Mouse (Mus musculus) heart, embryonic 11.5 days (tissue): ENCODE measurements around the gene Irx3. TPM values are rescaled to one million over a fixed set of nuclear protein-coding genes. Genes with fewer than 3 reads are reported as not detected.

Experiments used
- ATAC-seq: fragments of 200-750 bp; cut with Nextera tagmentation; replicated peaks from 2 replicates; pipeline ENCODE4 v1.8.0; 2017; ENCODE audit warnings: moderate library complexity; ENCODE audit not compliant: insufficient number of reproducible peaks, low FRiP score, low TSS enrichment
- H3K27ac ChIP-seq: fragments of 300-500 bp; sonication (generic); 2 replicates; pipeline ENCODE4 v1.5.1; 2014; ENCODE audit warnings: mild to moderate bottlenecking, low read depth, low read length
- H3K27me3 ChIP-seq: fragments of 300-500 bp; sonication (generic); 2 replicates; pipeline ENCODE4 v1.6.1; 2014; ENCODE audit warnings: mild to moderate bottlenecking, low read length, mixed read lengths; ENCODE audit not compliant: control insufficient read depth, insufficient read depth
- H3K36me3 ChIP-seq: fragments of 300-500 bp; sonication (generic); 2 replicates; pipeline ENCODE4 v1.6.1; 2014; ENCODE audit warnings: mild to moderate bottlenecking, low read length, moderate library complexity, mixed read lengths; ENCODE audit not compliant: control insufficient read depth, insufficient read depth
- H3K4me1 ChIP-seq: fragments of 300-500 bp; sonication (generic); 2 replicates; pipeline ENCODE4 v1.6.1; 2014; ENCODE audit warnings: low read length; ENCODE audit not compliant: control insufficient read depth, insufficient read depth
- H3K4me2 ChIP-seq: fragments of 300-500 bp; sonication (generic); 2 replicates; pipeline ENCODE4 v1.6.1; 2014; ENCODE audit warnings: mild to moderate bottlenecking, moderate library complexity
- H3K4me3 ChIP-seq: fragments of 300-500 bp; sonication (generic); 2 replicates; pipeline ENCODE4 v1.5.1; 2014; ENCODE audit warnings: low read depth, low read length
- H3K9ac ChIP-seq: fragments of 300-500 bp; sonication (generic); 2 replicates; pipeline ENCODE4 v1.6.1; 2014; ENCODE audit warnings: mild to moderate bottlenecking, low read depth, low read length, moderate library complexity
- H3K9me3 ChIP-seq: fragments of 300-500 bp; sonication (generic); replicated peaks from 2 replicates; pipeline ENCODE4 v1.6.1; 2016; ENCODE audit warnings: low read length; ENCODE audit not compliant: control insufficient read depth
- WGBS: fragments of 180-500 bp; shearing (Covaris S2); extraction: QIAGEN DNeasy Blood & Tissue Kit; methylation state at CpG from one replicate; pipeline ENCODE4 v1.1.7; 2014; ENCODE audit not compliant: insufficient replicate concordance; 5-methylcytosine and 5-hydroxymethylcytosine counted together
- polyA plus RNA-seq: library from polyadenylated mRNA; unstranded; fragments of >200 nt; fragmentation: Nextera tagmentation; extraction: Ambion mirVana; gene quantifications from 2 replicates; pipeline ENCODE4 v1.2.1, GENCODE M21; 2014

Irx3 gene
- polyA plus RNA-seq, 1 experiment from 2014 or later: 7.9 TPM

- peak overlapping the region; percentile 94; the same call in 1 of the 2 replicates for H3K27ac ChIP-seq
- peaks cover 22% of the 10 kb centered on the region for H3K4me1 ChIP-seq
- H3K36me3 ChIP-seq: no peaks in the 10 kb centered on the region
- peak overlapping the region; percentile 89 for H3K4me2 ChIP-seq
- H3K4me3 ChIP-seq: peak overlapping the region; percentile 61
- peaks cover 61% of the 10 kb centered on the region for H3K27me3 ChIP-seq
- 24% methylated on average over 16 of the region's 16 CpGs for WGBS
- no peaks in the 10 kb centered on the region for H3K9me3 ChIP-seq
- no peak for ATAC-seq
- H3K9ac ChIP-seq: peak overlapping the region; percentile 88
Observed at GRCm38 (mm10) chr8:91799016-91799581, 2.8 kb downstream of the Irx3 start.

DNA sequence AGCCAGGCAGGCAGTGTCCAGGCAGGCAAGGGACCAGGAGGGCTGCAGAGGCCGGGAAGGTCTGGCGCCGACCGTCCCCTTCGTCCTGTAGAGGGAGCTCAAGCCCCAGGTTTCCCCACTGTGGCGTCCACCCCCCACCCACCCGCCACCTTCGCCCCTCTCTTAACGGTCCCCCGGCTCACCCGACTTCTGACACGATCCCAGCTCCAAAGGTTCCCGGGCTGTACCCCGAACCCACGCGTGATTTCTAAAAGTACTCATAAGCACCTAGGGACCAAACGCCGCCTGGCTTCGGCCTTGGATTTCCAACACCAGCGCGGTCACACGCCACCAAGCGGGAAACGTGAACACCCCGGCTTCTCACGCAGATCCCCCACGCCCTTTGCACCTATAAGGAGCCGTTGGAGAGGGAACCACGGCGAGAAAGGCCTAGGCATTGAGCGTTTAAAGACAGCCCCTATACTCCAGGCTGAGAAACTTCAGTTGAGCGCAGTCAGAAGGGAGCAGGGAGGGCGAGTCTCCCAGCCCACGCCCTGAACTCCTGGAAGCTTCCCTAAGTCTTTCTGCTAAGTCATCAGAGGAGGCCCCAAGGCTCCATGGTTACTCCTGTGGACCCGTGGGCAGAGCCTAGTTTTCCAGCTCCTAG is 4.1 kb downstream of the Irx3 start:
- H3K36me3 ChIP-seq: no peaks in the 10 kb centered on the region
- H3K4me1 ChIP-seq: peaks cover 16% of the 10 kb centered on the region
- H3K27me3 ChIP-seq: peaks cover 48% of the 10 kb centered on the region
- ATAC-seq: no peak
- H3K4me2 ChIP-seq: peak overlapping the region; percentile 89
- WGBS: 3% methylated on average over 34 of the region's 35 CpGs
- peak overlapping the region; percentile 44 for H3K4me3 ChIP-seq
- H3K27ac ChIP-seq: no peak overlapping the region
- H3K9me3 ChIP-seq: no peaks in the 10 kb centered on the region
- peak overlapping the region; percentile 62 for H3K9ac ChIP-seq

DNA sequence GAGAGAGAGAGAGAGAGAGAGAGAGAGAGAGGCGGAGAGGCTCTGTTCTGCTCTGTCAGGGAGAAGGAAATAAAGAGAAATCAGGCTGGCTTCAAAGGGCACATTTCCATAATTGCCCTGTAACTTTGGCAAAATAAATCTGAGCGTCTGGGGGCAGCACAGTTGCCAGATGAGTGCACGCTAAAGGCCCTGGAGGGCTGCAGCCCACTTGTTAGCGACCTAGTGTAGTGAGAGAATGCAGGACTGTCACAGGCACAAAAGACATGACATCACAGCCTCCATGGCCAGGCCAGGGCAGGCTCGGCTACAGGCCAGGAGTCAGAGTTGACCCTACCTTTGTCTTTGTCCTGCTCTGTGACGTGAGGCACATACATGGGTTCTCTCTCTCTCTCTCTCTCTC is 8.0 kb downstream of the Irx3 start:
- Histone ChIP-seq H3K36me3 (no peaks in the 10 kb centered on the region), H3K27me3 (peaks cover 24% of the 10 kb centered on the region), H3K4me3 (no peak overlapping the region), H3K4me1 (0 out of 2 replicates have a peak, but pooled peaks cover 4% of the 10 kb centered on the region), H3K9me3 (no peaks in the 10 kb centered on the region), H3K27ac (no peak overlapping the region), H3K4me2 (no peak overlapping the region), H3K9ac (no peak overlapping the region)
- ATAC-seq: no peak
- 40% methylated on average over 6 of the region's 6 CpGs for WGBS

- Histone ChIP-seq H3K4me1 (peaks cover 4% of the 10 kb centered on the region; the same call in 1 of the 2 replicates), H3K27me3 (no peaks in the 10 kb centered on the region; the same call in 1 of the 2 replicates), H3K9me3 (no peaks in the 10 kb centered on the region), H3K9ac (no peak overlapping the region), H3K27ac (no peak overlapping the region), H3K4me3 (no peak overlapping the region), H3K36me3 (no peaks in the 10 kb centered on the region), H3K4me2 (no peak overlapping the region)
- no peak for ATAC-seq
- WGBS: 65% methylated on average over 9 of the region's 9 CpGs
Observed at GRCm38 (mm10) chr8:91787194-91787895, 14.5 kb downstream of the Irx3 start.

DNA sequence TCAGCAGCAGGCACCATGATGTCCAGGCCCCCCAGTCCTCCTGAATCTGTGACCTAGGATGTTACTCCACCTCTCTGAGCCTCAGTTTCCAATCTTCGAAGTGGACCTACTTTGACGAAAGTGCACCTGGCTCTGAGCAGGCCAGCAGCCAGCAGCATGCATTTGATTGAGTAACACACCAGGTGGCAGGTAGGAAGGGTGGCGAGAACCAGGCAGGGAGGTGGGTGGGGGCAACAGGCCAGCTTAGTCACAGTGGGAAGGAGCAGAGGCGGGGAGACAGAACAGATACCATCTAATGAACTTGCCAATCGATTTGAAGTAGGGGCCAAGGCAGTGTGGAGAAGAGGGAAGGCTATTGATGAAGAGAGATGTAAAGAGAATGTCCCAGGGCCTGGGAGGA is 18.9 kb downstream of the Irx3 start:
- H3K4me3 ChIP-seq: no peak overlapping the region
- no peak overlapping the region for H3K27ac ChIP-seq
- 61% methylated on average over 5 of the region's 5 CpGs for WGBS
- H3K36me3 ChIP-seq: no peaks in the 10 kb centered on the region
- no peak for ATAC-seq
- no peaks in the 10 kb centered on the region; the same call in 1 of the 2 replicates for H3K27me3 ChIP-seq
- peaks cover 4% of the 10 kb centered on the region; the same call in 1 of the 2 replicates for H3K4me1 ChIP-seq
- no peak overlapping the region for H3K9ac ChIP-seq
- H3K9me3 ChIP-seq: no peaks in the 10 kb centered on the region
- H3K4me2 ChIP-seq: no peak overlapping the region

GRCm38 (mm10) chr8:91782201-91782600 is 19.7 kb downstream of the Irx3 start:
- H3K4me2 ChIP-seq: no peak overlapping the region

GRCm38 (mm10) chr8:91780648-91781047 is 21.2 kb downstream of the Irx3 start:
- no peak overlapping the region for H3K4me3 ChIP-seq
- 67% methylated on average over 3 of the region's 3 CpGs for WGBS

More at GRCm38 (mm10) chr8:91782201-91782600, 19.7 kb downstream of the Irx3 start:
- H3K36me3 ChIP-seq: no peaks in the 10 kb centered on the region
- no peak overlapping the region for H3K27ac ChIP-seq
- H3K4me1 ChIP-seq: peaks cover 1% of the 10 kb centered on the region; the same call in 1 of the 2 replicates
- no peaks in the 10 kb centered on the region for H3K9me3 ChIP-seq
- H3K9ac ChIP-seq: no peak overlapping the region
- H3K27me3 ChIP-seq: no peaks in the 10 kb centered on the region; the same call in 1 of the 2 replicates
- WGBS: 70% methylated on average over 7 of the region's 7 CpGs
- no peak overlapping the region for H3K4me3 ChIP-seq
- ATAC-seq: no peak

DNA sequence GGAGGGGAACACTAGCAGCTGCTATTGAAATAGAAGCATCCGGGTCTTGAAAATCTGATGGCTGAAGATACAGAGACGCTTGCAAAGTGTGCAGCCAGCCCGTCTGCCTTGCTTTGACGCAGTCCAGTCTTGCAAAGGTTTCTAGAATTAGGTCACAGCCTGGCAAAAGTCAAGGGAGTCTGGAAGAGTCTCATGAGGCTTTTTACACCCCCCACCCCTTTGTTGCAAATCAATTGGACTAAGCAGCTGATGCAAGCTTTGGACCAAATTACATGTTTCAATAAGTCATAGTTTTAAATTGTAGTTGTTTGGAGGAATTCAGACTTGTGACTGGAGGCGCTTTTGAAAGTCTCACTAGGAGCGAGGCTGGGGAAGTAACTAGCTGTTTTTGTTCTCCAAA is 33.0 kb downstream of the Irx3 start:
- ATAC-seq: no peak
- Histone ChIP-seq H3K9me3 (no peaks in the 10 kb centered on the region), H3K4me3 (no peak overlapping the region), H3K4me2 (no peak overlapping the region), H3K9ac (no peak overlapping the region), H3K4me1 (0 out of 2 replicates have a peak, but pooled peaks cover 4% of the 10 kb centered on the region), H3K27ac (no peak overlapping the region), H3K27me3 (no peaks in the 10 kb centered on the region), H3K36me3 (no peaks in the 10 kb centered on the region)
- WGBS: 55% methylated on average over 6 of the region's 6 CpGs

More at GRCm38 (mm10) chr8:91780648-91781047, 21.2 kb downstream of the Irx3 start:
- H3K9me3 ChIP-seq: no peaks in the 10 kb centered on the region
- no peaks in the 10 kb centered on the region; the same call in 1 of the 2 replicates for H3K27me3 ChIP-seq
- H3K4me2 ChIP-seq: no peak overlapping the region
- no peak for ATAC-seq
- H3K9ac ChIP-seq: no peak overlapping the region
- no peaks in the 10 kb centered on the region for H3K36me3 ChIP-seq
- H3K4me1 ChIP-seq: no peaks in the 10 kb centered on the region
- H3K27ac ChIP-seq: no peak overlapping the region
